Mouse (Mus musculus) kidney, adult 2 months (tissue): ENCODE measurements at regions not wholly inside any gene's neighbourhood (a gene's known extent, or its start where the extent isn't known, plus 50 kb on each side); places are given as distances from the start of the nearest gene placed in this dataset.

ENCODE experiments used
- CTCF ChIP-seq: fragments of 200-500 bp; conservative IDR thresholded peaks from 2 replicates; pipeline ENCODE4 v1.5.1; 2011; ENCODE audit warnings: low read depth, mild to moderate bottlenecking, control low read depth, low read length, moderate library complexity, mixed read lengths; ENCODE audit not compliant: insufficient read depth, insufficient read length
- POLR2A ChIP-seq: fragments of 200-500 bp; IDR thresholded peaks from one replicate; pipeline ENCODE4 v1.6.1; 2011; ENCODE audit warnings: low read depth, low read length, control low read depth

DNA sequence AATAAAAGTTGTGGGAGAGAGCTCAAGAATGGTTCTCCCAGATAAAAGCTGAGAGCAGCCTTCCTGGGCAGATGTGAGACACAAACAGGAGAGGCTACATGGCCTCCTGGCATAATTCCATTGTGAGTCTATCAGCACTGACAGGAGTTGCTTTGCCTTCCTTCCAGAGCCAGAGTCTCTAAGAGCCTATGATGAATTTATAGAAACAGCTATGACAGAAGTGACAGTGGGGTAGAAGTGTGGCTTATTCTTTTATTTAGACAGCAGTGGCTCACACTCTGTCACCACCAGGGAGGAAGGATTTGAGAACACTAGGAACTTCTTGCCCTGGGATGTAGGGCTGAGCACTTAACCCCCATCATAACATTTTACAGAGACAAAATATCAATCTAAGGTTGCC, 592.2 kb upstream of the Klf4 start:
- no peak for TF ChIP-seq CTCF
- TF ChIP-seq POLR2A = no peak
